Mouse (Mus musculus) liver, embryonic 16.5 days (tissue): ENCODE results near the gene Zfand3. TPM values are rescaled to one million over a fixed set of nuclear protein-coding genes. Genes with fewer than 3 reads are reported as not detected.

Experiments used
- ATAC-seq: fragments of 200-750 bp; cut with Nextera tagmentation; 2 replicates; pipeline ENCODE4 v1.8.0; 2017; ENCODE audit warnings: low read depth, mild to moderate bottlenecking, moderate number of reproducible peaks, moderate library complexity
- H3K27ac ChIP-seq: fragments of 300-500 bp; sonication (generic); 2 replicates; pipeline ENCODE4 v1.5.1; 2014; ENCODE audit warnings: mild to moderate bottlenecking, low read length
- H3K27me3 ChIP-seq: fragments of 300-500 bp; sonication (generic); 2 replicates; pipeline ENCODE4 v1.6.1; 2014; ENCODE audit warnings: low read depth, low read length, mixed read lengths; ENCODE audit not compliant: control insufficient read depth, insufficient read depth
- H3K36me3 ChIP-seq: fragments of 300-500 bp; sonication (generic); 2 replicates; pipeline ENCODE4 v1.6.1; 2014; ENCODE audit warnings: mild to moderate bottlenecking; ENCODE audit not compliant: control insufficient read depth, insufficient read depth
- H3K4me1 ChIP-seq: fragments of 300-500 bp; sonication (generic); 2 replicates; pipeline ENCODE4 v1.6.1; 2014; ENCODE audit warnings: low read depth, low read length, mixed read lengths; ENCODE audit not compliant: control insufficient read depth
- H3K4me2 ChIP-seq: fragments of 300-500 bp; sonication (generic); 2 replicates; pipeline ENCODE4 v1.6.1; 2014; ENCODE audit warnings: low read depth, low read length, mixed read lengths
- H3K4me3 ChIP-seq: fragments of 300-500 bp; sonication (generic); 2 replicates; pipeline ENCODE4 v1.5.1; 2014; ENCODE audit warnings: low read depth, mild to moderate bottlenecking, low read length
- H3K9ac ChIP-seq: fragments of 300-500 bp; sonication (generic); 2 replicates; pipeline ENCODE4 v1.6.1; 2014; ENCODE audit warnings: low read depth, low read length
- H3K9me3 ChIP-seq: fragments of 300-500 bp; sonication (generic); replicated peaks from 2 replicates; pipeline ENCODE4 v1.6.1; 2016; ENCODE audit warnings: low read length; ENCODE audit not compliant: control insufficient read depth
- WGBS: fragments of 180-500 bp; shearing (Covaris S2); extraction: QIAGEN DNeasy Blood & Tissue Kit; methylation state at CpG from one replicate; pipeline ENCODE4 v1.1.7; 2014; ENCODE audit not compliant: insufficient replicate concordance; 5-methylcytosine and 5-hydroxymethylcytosine counted together
- polyA plus RNA-seq: library from polyadenylated mRNA; unstranded; fragments of >200 nt; fragmentation: Nextera tagmentation; extraction: Ambion mirVana; gene quantifications from 2 replicates; pipeline ENCODE4 v1.2.1, GENCODE M21; 2015

The Zfand3 gene
- polyA plus RNA-seq, 1 experiment from 2014 or later: 16.3 TPM

GRCm38 (mm10) chr17:29979020-29979419 is 25.5 kb upstream of the Zfand3 start:
- Histone ChIP-seq H3K4me2 (no peak overlapping the region), H3K4me3 (no peak overlapping the region), H3K4me1 (no peaks in the 10 kb centered on the region), H3K36me3 (no peaks in the 10 kb centered on the region), H3K9me3 (no peaks in the 10 kb centered on the region), H3K27ac (no peak overlapping the region), H3K27me3 (no peaks in the 10 kb centered on the region), H3K9ac (no peak overlapping the region)
- no peak for ATAC-seq
- 62% methylated on average over 4 of the region's 4 CpGs for WGBS

- Histone ChIP-seq H3K4me1 (no peaks in the 10 kb centered on the region), H3K27ac (no peak overlapping the region), H3K4me3 (no peak overlapping the region), H3K4me2 (no peak overlapping the region), H3K9ac (no peak overlapping the region), H3K27me3 (no peaks in the 10 kb centered on the region), H3K36me3 (no peaks in the 10 kb centered on the region), H3K9me3 (no peaks in the 10 kb centered on the region)
- ATAC-seq: no peak
- WGBS: 30% methylated on average over 7 of the region's 7 CpGs
Measured at GRCm38 (mm10) chr17:29979841-29980240, 24.7 kb upstream of the Zfand3 start.

GRCm38 (mm10) chr17:29981568-29981967 is 23.0 kb upstream of the Zfand3 start:
- H3K4me3 ChIP-seq: no peak overlapping the region
- 49% methylated on average over 8 of the region's 8 CpGs for WGBS

GRCm38 (mm10) chr17:29983190-29983589 is 21.3 kb upstream of the Zfand3 start:
- 59% methylated on average over 5 of the region's 5 CpGs for WGBS
- Histone ChIP-seq H3K9ac (no peak overlapping the region), H3K36me3 (no peaks in the 10 kb centered on the region), H3K27me3 (no peaks in the 10 kb centered on the region), H3K4me1 (no peaks in the 10 kb centered on the region), H3K9me3 (no peaks in the 10 kb centered on the region), H3K4me3 (no peak overlapping the region), H3K4me2 (no peak overlapping the region), H3K27ac (no peak overlapping the region)
- no peak for ATAC-seq

More at GRCm38 (mm10) chr17:29981568-29981967, 23.0 kb upstream of the Zfand3 start:
- H3K27ac ChIP-seq: no peak overlapping the region
- H3K4me2 ChIP-seq: no peak overlapping the region
- no peak for ATAC-seq
- H3K36me3 ChIP-seq: no peaks in the 10 kb centered on the region
- H3K27me3 ChIP-seq: no peaks in the 10 kb centered on the region
- H3K9me3 ChIP-seq: no peaks in the 10 kb centered on the region
- H3K4me1 ChIP-seq: no peaks in the 10 kb centered on the region
- H3K9ac ChIP-seq: no peak overlapping the region

- H3K9me3 ChIP-seq: no peaks in the 10 kb centered on the region
- H3K4me3 ChIP-seq: no peak overlapping the region
- no peaks in the 10 kb centered on the region for H3K27me3 ChIP-seq
- WGBS: 68% methylated on average over 7 of the region's 7 CpGs
- no peak overlapping the region for H3K4me2 ChIP-seq
- H3K27ac ChIP-seq: no peak overlapping the region
- no peak for ATAC-seq
- no peaks in the 10 kb centered on the region for H3K4me1 ChIP-seq
- no peaks in the 10 kb centered on the region for H3K36me3 ChIP-seq
- no peak overlapping the region for H3K9ac ChIP-seq
Measured at GRCm38 (mm10) chr17:29984931-29985330, 19.6 kb upstream of the Zfand3 start.

- ATAC-seq: no peak
- H3K9ac ChIP-seq: no peak overlapping the region
- H3K27me3 ChIP-seq: no peaks in the 10 kb centered on the region
- H3K4me1 ChIP-seq: no peaks in the 10 kb centered on the region
- no peak overlapping the region for H3K27ac ChIP-seq
- H3K36me3 ChIP-seq: no peaks in the 10 kb centered on the region
- no peak overlapping the region for H3K4me2 ChIP-seq
- no peaks in the 10 kb centered on the region for H3K9me3 ChIP-seq
- H3K4me3 ChIP-seq: no peak overlapping the region
- 28% methylated on average over 3 of the region's 3 CpGs for WGBS
Measured at GRCm38 (mm10) chr17:29985534-29985933, 19.0 kb upstream of the Zfand3 start.

GRCm38 (mm10) chr17:29988141-29988540 is 16.4 kb upstream of the Zfand3 start:
- ATAC-seq: no peak
- 20% methylated on average over 5 of the region's 5 CpGs for WGBS
- Histone ChIP-seq H3K9ac (no peak overlapping the region), H3K4me2 (no peak overlapping the region), H3K27me3 (no peaks in the 10 kb centered on the region), H3K36me3 (no peaks in the 10 kb centered on the region), H3K4me1 (no peaks in the 10 kb centered on the region), H3K4me3 (no peak overlapping the region), H3K9me3 (no peaks in the 10 kb centered on the region), H3K27ac (no peak overlapping the region)

- no peaks in the 10 kb centered on the region for H3K4me1 ChIP-seq
- H3K27me3 ChIP-seq: no peaks in the 10 kb centered on the region
- H3K4me2 ChIP-seq: no peak overlapping the region
- no peak overlapping the region for H3K9ac ChIP-seq
- no peak overlapping the region for H3K27ac ChIP-seq
- 68% methylated on average over 5 of the region's 5 CpGs for WGBS
- no peaks in the 10 kb centered on the region for H3K36me3 ChIP-seq
- no peaks in the 10 kb centered on the region for H3K9me3 ChIP-seq
- no peak for ATAC-seq
- H3K4me3 ChIP-seq: no peak overlapping the region
Measured at GRCm38 (mm10) chr17:29989653-29990052, 14.9 kb upstream of the Zfand3 start.

GRCm38 (mm10) chr17:29990136-29990535 is 14.4 kb upstream of the Zfand3 start:
- no peak for ATAC-seq
- no peaks in the 10 kb centered on the region for H3K9me3 ChIP-seq
- no peaks in the 10 kb centered on the region for H3K27me3 ChIP-seq
- no peaks in the 10 kb centered on the region for H3K4me1 ChIP-seq
- no peak overlapping the region for H3K9ac ChIP-seq
- no peak overlapping the region for H3K27ac ChIP-seq
- 73% methylated on average over 3 of the region's 3 CpGs for WGBS
- H3K4me2 ChIP-seq: no peak overlapping the region
- no peaks in the 10 kb centered on the region for H3K36me3 ChIP-seq
- H3K4me3 ChIP-seq: no peak overlapping the region
